Mouse (Mus musculus): Measurements from ENCODE around the gene Gm9887. TPM values are rescaled to one million over a fixed set of nuclear protein-coding genes. Genes with fewer than 3 reads are reported as not detected.

Gm9887 gene
- total and polyA plus RNA-seq, 3 experiments, result 3.4 to 4.3 TPM; not detected in 1

- DNase-seq (ENCODE audit: extremely low read depth), result peak; percentile 53
- H3K9me3 ChIP-seq (replicated peaks; ENCODE audit: low read length), result peaks cover 2% of the 10 kb centered on the region
- peaks cover 0 to 4% of the 10 kb centered on the region in 2 experiments for H3K36me3 ChIP-seq (replicated peaks in 1 of 2; ENCODE audit: control insufficient read depth in 1 of 2, insufficient read depth in 1 of 2, low read length in 1 of 2)
- TF ChIP-seq UBTF (IDR thresholded peaks at IDR 0.05; ENCODE audit: low read depth, low read length), result no peak
- TF ChIP-seq MAX (IDR thresholded peaks at IDR 0.05; ENCODE audit: low read length), result peak; percentile 5; the same call in 1 of the 2 replicates
- no peak for TF ChIP-seq GABPA (IDR thresholded peaks at IDR 0.05; ENCODE audit: insufficient replicate concordance, low read depth, low read length)
- no peak for TF ChIP-seq ZNF384 (IDR thresholded peaks at IDR 0.05; ENCODE audit: low read depth, low read length)
- peak; percentile 62 for TF ChIP-seq MXI1 (IDR thresholded peaks at IDR 0.05; ENCODE audit: low read depth, low read length)
- no peak for TF ChIP-seq ZKSCAN1 (IDR thresholded peaks at IDR 0.05; ENCODE audit: borderline replicate concordance, low read depth, low read length)
- TF ChIP-seq TBP (conservative IDR thresholded peaks at IDR 0.05; ENCODE audit: low read depth, low read length), result no peak; the same call in 1 of the 2 replicates
- TF ChIP-seq PAX5 (IDR thresholded peaks at IDR 0.05; ENCODE audit: low read length), result no peak
- TF ChIP-seq JUND (conservative IDR thresholded peaks at IDR 0.05; ENCODE audit: low read depth, low read length), result peak; percentile 8; the same call in 1 of the 2 replicates
- TF ChIP-seq MAFK (IDR thresholded peaks at IDR 0.05; ENCODE audit: insufficient replicate concordance, low read length), result peak; percentile 69; the same call in 1 of the 2 replicates
- peak; percentile 35; the same call in 1 of the 2 replicates for TF ChIP-seq EP300 (IDR thresholded peaks at IDR 0.05; ENCODE audit: low read length)
- no peak for TF ChIP-seq ZC3H11A (IDR thresholded peaks at IDR 0.05; ENCODE audit: low read depth, low read length)
- no peak for TF ChIP-seq ZMIZ1 (IDR thresholded peaks at IDR 0.05; ENCODE audit: low read depth, low read length)
- no peak for TF ChIP-seq MYC (IDR thresholded peaks at IDR 0.05; ENCODE audit: low read depth, low read length)
- no peak for TF ChIP-seq MEF2A (IDR thresholded peaks at IDR 0.05; ENCODE audit: borderline replicate concordance, low read depth, low read length)
- 0 out of 2 replicates have a peak, but pooled peaks have one; percentile 10 for TF ChIP-seq ETS1 (conservative IDR thresholded peaks at IDR 0.05; ENCODE audit: low read depth, low read length)
- no peak for TF ChIP-seq USF1 (IDR thresholded peaks at IDR 0.05; ENCODE audit: low read depth, low read length)
- TF ChIP-seq ELF1 (IDR thresholded peaks at IDR 0.05; ENCODE audit: low read depth, low read length), result no peak
- TF ChIP-seq CHD2 (IDR thresholded peaks at IDR 0.05; ENCODE audit: low read length), result no peak
- peak; percentile 31; the same call in 1 of the 2 replicates for TF ChIP-seq TCF12 (IDR thresholded peaks at IDR 0.05; ENCODE audit: low read depth, low read length)
- peak; percentile 51 for TF ChIP-seq BHLHE40 (IDR thresholded peaks at IDR 0.05; ENCODE audit: low read depth, low read length)
- no peak for TF ChIP-seq IRF4 (IDR thresholded peaks at IDR 0.05; ENCODE audit: low read depth, low read length)
- TF ChIP-seq RCOR1 (conservative IDR thresholded peaks at IDR 0.05; ENCODE audit: low read depth, low read length), result no peak
- no peak for TF ChIP-seq JUN (IDR thresholded peaks at IDR 0.05; ENCODE audit: insufficient read depth, low read depth, low read length)
- peak; percentile 72 for TF ChIP-seq SIN3A (IDR thresholded peaks at IDR 0.05; ENCODE audit: low read length)
- no peak; the same call in 1 of the 2 replicates for TF ChIP-seq CHD1 (IDR thresholded peaks at IDR 0.05; ENCODE audit: low read depth, low read length)
- no peak for TF ChIP-seq POLR2AphosphoS2 (IDR thresholded peaks at IDR 0.05; ENCODE audit: low read depth, low read length)
- TF ChIP-seq HCFC1 (IDR thresholded peaks at IDR 0.05; ENCODE audit: low read depth, low read length), result no peak
- TF ChIP-seq POLR2A (IDR thresholded peaks at IDR 0.05; ENCODE audit: low read depth, low read length), result peak; percentile 27; the same call in 1 of the 2 replicates
- in situ Hi-C loops (cut with MboI; ENCODE audit: low pct_ligation_motif_present, low pct_unique_long_range_greater_than_20kb, low sequenced_read_pairs) (loop anchor here (5.0 kb wide), 2 partner anchors 37 to 38 kb away; no protein-coding TSS in a partner anchor), dilution Hi-C loops (cut with MboI; ENCODE audit: extremely low pct_ligation_motif_present, extremely low pct_unique_long_range_greater_than_20kb, low sequenced_read_pairs) (no loop called here)
- H3K27ac ChIP-seq (ENCODE audit: insufficient read depth, low read depth), result peak overlapping the region; percentile 100
- H3K4me1 ChIP-seq (ENCODE audit: control insufficient read depth in 1 of 2, insufficient read depth in 2 of 2), result peaks cover 32 to 84% of the 10 kb centered on the region in 2 experiments
- H3K9ac ChIP-seq (ENCODE audit: insufficient read depth, low read depth), result peak overlapping the region; percentile 82
- no peaks in the 10 kb centered on the region for H3K27me3 ChIP-seq (replicated peaks)
- H3K4me2 ChIP-seq (ENCODE audit: insufficient read depth, low read depth, poor library complexity, severe bottlenecking), result peak overlapping the region; percentile 57
- peak overlapping the region; percentile 32 to 49 (median 49) for H3K4me3 ChIP-seq (replicated peaks in 1 of 3; ENCODE audit: low read depth in 2 of 3, low read length in 2 of 3, poor library complexity in 1 of 3)
- H3K79me2 ChIP-seq (replicated peaks; ENCODE audit: control insufficient read depth, extremely low read depth, insufficient read depth, poor library complexity, severe bottlenecking), result no peaks in the 10 kb centered on the region
Observed at GRCm38 (mm10) chr12:69419017-69419605, 46.9 kb upstream of the Gm9887 start.
